Mouse (Mus musculus): ENCODE results near the gene Gtf3a. TPM values are rescaled to one million over a fixed set of nuclear protein-coding genes. Genes with fewer than 3 reads are reported as not detected.
A peak's percentile ranks its signal among the peaks of the same experiment; 100 is the strongest.

Gene Gtf3a
- polyA plus RNA-seq, 1 experiment from 2014 or later: 110 TPM

GRCm38 (mm10) chr5:146968695-146969393 lies 20.4 kb downstream of the Gtf3a start:
- H3K27ac ChIP-seq (replicated peaks): 0 out of 2 replicates have a peak overlapping the region, but pooled peaks have one; percentile 33
- H3K9ac ChIP-seq: peak overlapping the region; percentile 23; the same call in 1 of the 2 replicates
- H3K36me3 ChIP-seq: no peaks in the 10 kb centered on the region
- peak; percentile 52 for ATAC-seq (ENCODE audit: low read depth)
- whole genome bisulfite sequencing: 18% methylated on average over 13 of the region's 13 CpGs
- H3K27me3 ChIP-seq: peaks cover 6% of the 10 kb centered on the region; the same call in 1 of the 2 replicates
- H3K9me3 ChIP-seq: no peaks in the 10 kb centered on the region
- H3K4me3 ChIP-seq: no peak overlapping the region
- H3K4me2 ChIP-seq: no peak overlapping the region
- peaks cover 11% of the 10 kb centered on the region for H3K4me1 ChIP-seq (replicated peaks)

- ATAC-seq (ENCODE audit: low read depth): no peak
- 67% methylated on average over 10 of the region's 10 CpGs for WGBS
- H3K36me3 ChIP-seq: no peaks in the 10 kb centered on the region
- no peaks in the 10 kb centered on the region for H3K27me3 ChIP-seq
- peaks cover 11% of the 10 kb centered on the region for H3K4me1 ChIP-seq (replicated peaks)
- H3K9me3 ChIP-seq: no peaks in the 10 kb centered on the region
- H3K4me2 ChIP-seq: no peak overlapping the region
- H3K27ac ChIP-seq (replicated peaks): no peak overlapping the region
- no peak overlapping the region for H3K4me3 ChIP-seq
- no peak overlapping the region for H3K9ac ChIP-seq
These were observed 23.5 kb downstream of the Gtf3a start for GRCm38 (mm10) chr5:146971776-146972561.

GRCm38 (mm10) chr5:146973353-146973752 lies 24.9 kb downstream of the Gtf3a start:
- Histone ChIP-seq H3K4me2 (no peak overlapping the region), H3K36me3 (no peaks in the 10 kb centered on the region), H3K9ac (no peak overlapping the region), H3K27me3 (no peaks in the 10 kb centered on the region), H3K4me3 (no peak overlapping the region), H3K4me1 (replicated peaks) (peaks cover 10% of the 10 kb centered on the region), H3K27ac (replicated peaks) (no peak overlapping the region), H3K9me3 (no peaks in the 10 kb centered on the region)
- ATAC-seq (ENCODE audit: low read depth): no peak
- 93% methylated on average over 9 of the region's 9 CpGs for WGBS

GRCm38 (mm10) chr5:146973858-146974780 lies 25.7 kb downstream of the Gtf3a start:
- ATAC-seq (ENCODE audit: low read depth): no peak
- 88% methylated on average over 25 of the region's 25 CpGs for WGBS
- Histone ChIP-seq H3K4me3 (no peak overlapping the region), H3K36me3 (no peaks in the 10 kb centered on the region), H3K4me1 (replicated peaks) (peaks cover 2% of the 10 kb centered on the region; the same call in 1 of the 2 replicates), H3K9ac (no peak overlapping the region), H3K27me3 (no peaks in the 10 kb centered on the region), H3K4me2 (no peak overlapping the region), H3K9me3 (no peaks in the 10 kb centered on the region), H3K27ac (replicated peaks) (no peak overlapping the region)

- H3K27ac ChIP-seq (replicated peaks): no peak overlapping the region
- no peak overlapping the region for H3K9ac ChIP-seq
- no peaks in the 10 kb centered on the region for H3K9me3 ChIP-seq
- H3K36me3 ChIP-seq: no peaks in the 10 kb centered on the region
- no peaks in the 10 kb centered on the region for H3K4me1 ChIP-seq (replicated peaks)
- 76% methylated on average over 13 of the region's 13 CpGs for WGBS
- no peak for ATAC-seq (ENCODE audit: low read depth)
- H3K27me3 ChIP-seq: no peaks in the 10 kb centered on the region
- no peak overlapping the region for H3K4me2 ChIP-seq
- no peak overlapping the region for H3K4me3 ChIP-seq
These were observed 26.3 kb downstream of the Gtf3a start for GRCm38 (mm10) chr5:146974781-146975123.

GRCm38 (mm10) chr5:146981376-146981775 lies 32.9 kb downstream of the Gtf3a start:
- WGBS: 86% methylated on average over 6 of the region's 6 CpGs
- Histone ChIP-seq H3K27ac (replicated peaks) (no peak overlapping the region), H3K36me3 (no peaks in the 10 kb centered on the region), H3K9me3 (no peaks in the 10 kb centered on the region), H3K4me2 (no peak overlapping the region), H3K4me1 (replicated peaks) (peaks cover 8% of the 10 kb centered on the region; the same call in 1 of the 2 replicates), H3K9ac (no peak overlapping the region), H3K4me3 (no peak overlapping the region), H3K27me3 (peaks cover 30% of the 10 kb centered on the region)
- no peak for ATAC-seq (ENCODE audit: low read depth)

- no peaks in the 10 kb centered on the region for H3K9me3 ChIP-seq
- no peak overlapping the region for H3K9ac ChIP-seq
- H3K4me1 ChIP-seq (replicated peaks): peaks cover 12% of the 10 kb centered on the region
- peaks cover 30% of the 10 kb centered on the region for H3K27me3 ChIP-seq
- no peak overlapping the region for H3K4me2 ChIP-seq
- no peaks in the 10 kb centered on the region for H3K36me3 ChIP-seq
- ATAC-seq (ENCODE audit: low read depth): 0 out of 2 replicates have a peak, but pooled peaks have one; percentile 37
- H3K4me3 ChIP-seq: no peak overlapping the region
- 11% methylated on average over 8 of the region's 8 CpGs for WGBS
- no peak overlapping the region for H3K27ac ChIP-seq (replicated peaks)
These were observed 34.8 kb downstream of the Gtf3a start for GRCm38 (mm10) chr5:146983216-146983615.

- 51% methylated on average over 21 of the region's 21 CpGs for WGBS
- Histone ChIP-seq H3K4me1 (replicated peaks) (peaks cover 12% of the 10 kb centered on the region), H3K4me2 (peak overlapping the region; percentile 16; the same call in 1 of the 2 replicates), H3K4me3 (no peak overlapping the region), H3K36me3 (no peaks in the 10 kb centered on the region), H3K27ac (replicated peaks) (peak overlapping the region; percentile 52), H3K27me3 (peaks cover 30% of the 10 kb centered on the region), H3K9me3 (no peaks in the 10 kb centered on the region), H3K9ac (0 out of 2 replicates have a peak overlapping the region, but pooled peaks have one; percentile 22)
- ATAC-seq (ENCODE audit: low read depth): no peak
These were observed 37.4 kb downstream of the Gtf3a start for GRCm38 (mm10) chr5:146985725-146986433.

GRCm38 (mm10) chr5:146987588-146987987 lies 39.1 kb downstream of the Gtf3a start:
- WGBS: 79% methylated on average over 10 of the region's 10 CpGs

GRCm38 (mm10) chr5:146989051-146989450 lies 40.6 kb downstream of the Gtf3a start:
- H3K36me3 ChIP-seq: no peaks in the 10 kb centered on the region
- ATAC-seq (ENCODE audit: low read depth): no peak
- no peak overlapping the region for H3K27ac ChIP-seq (replicated peaks)
- no peaks in the 10 kb centered on the region for H3K9me3 ChIP-seq
- peaks cover 14% of the 10 kb centered on the region for H3K27me3 ChIP-seq
- no peak overlapping the region for H3K4me3 ChIP-seq
- peaks cover 22% of the 10 kb centered on the region for H3K4me1 ChIP-seq (replicated peaks)
- no peak overlapping the region for H3K9ac ChIP-seq
- no peak overlapping the region for H3K4me2 ChIP-seq
- WGBS: 75% methylated on average over 5 of the region's 5 CpGs

More at GRCm38 (mm10) chr5:146987588-146987987, 39.1 kb downstream of the Gtf3a start:
- Histone ChIP-seq H3K9ac (no peak overlapping the region), H3K4me1 (replicated peaks) (peaks cover 12% of the 10 kb centered on the region), H3K4me3 (no peak overlapping the region), H3K27ac (replicated peaks) (no peak overlapping the region), H3K36me3 (no peaks in the 10 kb centered on the region), H3K9me3 (no peaks in the 10 kb centered on the region), H3K27me3 (peaks cover 18% of the 10 kb centered on the region), H3K4me2 (no peak overlapping the region)
- no peak for ATAC-seq (ENCODE audit: low read depth)

GRCm38 (mm10) chr5:146993509-146993908 lies 45.1 kb downstream of the Gtf3a start:
- 60% methylated on average over 8 of the region's 8 CpGs for WGBS
- ATAC-seq (ENCODE audit: low read depth): no peak
- no peak overlapping the region for H3K4me3 ChIP-seq
- 0 out of 2 replicates have a peak overlapping the region, but pooled peaks have one; percentile 28 for H3K9ac ChIP-seq
- no peaks in the 10 kb centered on the region for H3K36me3 ChIP-seq
- H3K27ac ChIP-seq (replicated peaks): peak overlapping the region; percentile 67
- H3K4me2 ChIP-seq: no peak overlapping the region
- H3K9me3 ChIP-seq: no peaks in the 10 kb centered on the region
- peaks cover 9% of the 10 kb centered on the region; the same call in 1 of the 2 replicates for H3K4me1 ChIP-seq (replicated peaks)
- no peaks in the 10 kb centered on the region for H3K27me3 ChIP-seq
